Mouse (Mus musculus) G1E (cell line): ENCODE data around the gene Kpna2.

ENCODE experiments used
- CTCF ChIP-seq: IDR thresholded peaks from 2 replicates; pipeline ENCODE4 v1.5.1; 2012; ENCODE audit warnings: low read depth, low read length, inconsistent platforms, mixed read lengths
- GATA1 ChIP-seq: IDR thresholded peaks from 2 replicates; pipeline ENCODE4 v1.6.1; 2012; ENCODE audit warnings: borderline replicate concordance, low read length, inconsistent platforms, mixed read lengths

- TF ChIP-seq CTCF (no peak), GATA1 (no peak)
Observed at GRCm38 (mm10) chr11:107043361-107043760, 44.0 kb upstream of the Kpna2 start.
